Mouse (Mus musculus): ENCODE results near the gene Sphkap. TPM values are rescaled to one million over a fixed set of nuclear protein-coding genes. Genes with fewer than 3 reads are reported as not detected.

Sphkap gene
- polyA plus RNA-seq, 1 experiment from 2014 or later: not detected

DNA sequence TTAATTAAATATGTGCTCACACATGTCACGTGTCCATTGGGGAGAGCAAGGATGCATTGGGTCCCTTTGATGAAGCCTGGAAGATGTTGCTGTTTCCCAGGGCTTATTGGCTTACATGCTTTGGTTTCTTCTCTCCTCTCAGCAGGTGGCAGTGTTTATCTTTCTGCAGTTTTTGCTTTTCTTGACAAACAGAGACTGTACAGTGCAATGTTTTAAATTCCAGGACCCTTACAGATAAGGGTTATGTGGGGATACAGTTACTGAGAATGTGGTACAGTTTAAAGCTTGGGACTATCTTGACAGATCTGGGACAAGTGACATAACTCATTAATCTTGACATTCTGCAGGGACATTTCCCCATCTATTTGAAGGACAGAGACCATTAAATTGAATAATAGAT, 189.7 kb downstream of the Sphkap start:
- 31% methylated on average over 1 of the region's 1 CpGs for WGBS (ENCODE audit: insufficient replicate concordance)

DNA sequence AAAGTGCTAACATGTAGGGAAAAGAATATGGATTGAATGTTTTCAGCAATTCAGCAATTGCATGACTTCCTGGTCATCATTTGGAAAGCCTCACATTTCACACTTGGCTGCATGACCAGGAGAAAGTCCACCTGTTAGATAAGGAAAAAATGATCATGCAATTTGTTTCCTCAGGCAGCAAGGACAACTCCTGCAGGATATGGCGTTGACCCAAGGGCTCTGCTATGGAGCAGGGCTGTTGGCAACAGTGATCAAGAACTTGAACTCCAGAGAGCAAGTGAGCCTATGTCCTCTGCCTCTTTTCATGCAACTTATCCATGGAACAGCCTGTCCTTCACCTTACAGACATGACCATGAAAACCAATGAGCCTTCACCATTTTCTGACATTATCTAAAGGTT, 198.0 kb downstream of the Sphkap start:
- Histone ChIP-seq H3K27me3 (ENCODE audit: insufficient read depth, low read length) (no peaks in the 10 kb centered on the region), H3K9ac (replicated peaks) (no peak overlapping the region), H3K27ac (ENCODE audit: low read depth) (no peak overlapping the region), H3K4me3 (ENCODE audit: low read depth, low read length) (no peak overlapping the region), H3K4me2 (ENCODE audit: low read depth, low read length) (no peak overlapping the region), H3K4me1 (ENCODE audit: insufficient read depth) (no peaks in the 10 kb centered on the region), H3K9me3 (ENCODE audit: low read length) (no peaks in the 10 kb centered on the region), H3K36me3 (replicated peaks; ENCODE audit: insufficient read depth, low read length) (no peaks in the 10 kb centered on the region)
- ATAC-seq (no peak), DNase-seq (no peak)
- 38% methylated on average over 1 of the region's 1 CpGs for WGBS (ENCODE audit: insufficient replicate concordance)
- no peak for TF ChIP-seq EP300 (IDR thresholded peaks at IDR 0.05; ENCODE audit: low read depth)
- no peak for TF ChIP-seq CTCF (IDR thresholded peaks at IDR 0.05; ENCODE audit: low read depth)

More for the DNA sequence above, 189.7 kb downstream of the Sphkap start:
- no peak overlapping the region for H3K4me2 ChIP-seq (ENCODE audit: low read depth, low read length)
- no peak overlapping the region for H3K4me3 ChIP-seq (ENCODE audit: low read depth, low read length)
- no peak for ATAC-seq
- TF ChIP-seq EP300 (IDR thresholded peaks at IDR 0.05; ENCODE audit: low read depth) (no peak), CTCF (IDR thresholded peaks at IDR 0.05; ENCODE audit: low read depth) (no peak)
- no peak overlapping the region for H3K27ac ChIP-seq (ENCODE audit: low read depth)
- no peaks in the 10 kb centered on the region for H3K4me1 ChIP-seq (ENCODE audit: insufficient read depth)
- H3K9me3 ChIP-seq (ENCODE audit: low read length): no peaks in the 10 kb centered on the region
- DNase-seq: no peak
- no peak overlapping the region for H3K9ac ChIP-seq (replicated peaks)
- no peaks in the 10 kb centered on the region for H3K27me3 ChIP-seq (ENCODE audit: insufficient read depth, low read length)
- no peaks in the 10 kb centered on the region for H3K36me3 ChIP-seq (replicated peaks; ENCODE audit: insufficient read depth, low read length)

Other genes starting within 250 kb of the Sphkap start
- not detected in 2 replicates for gene Daw1, start 248.4 kb downstream of the Sphkap start, polyA plus RNA-seq (2015; fragmentation: Nextera tagmentation; extraction: Ambion mirVana)